Mouse (Mus musculus): ENCODE results near the gene Abr.

Gene Abr

DNA sequence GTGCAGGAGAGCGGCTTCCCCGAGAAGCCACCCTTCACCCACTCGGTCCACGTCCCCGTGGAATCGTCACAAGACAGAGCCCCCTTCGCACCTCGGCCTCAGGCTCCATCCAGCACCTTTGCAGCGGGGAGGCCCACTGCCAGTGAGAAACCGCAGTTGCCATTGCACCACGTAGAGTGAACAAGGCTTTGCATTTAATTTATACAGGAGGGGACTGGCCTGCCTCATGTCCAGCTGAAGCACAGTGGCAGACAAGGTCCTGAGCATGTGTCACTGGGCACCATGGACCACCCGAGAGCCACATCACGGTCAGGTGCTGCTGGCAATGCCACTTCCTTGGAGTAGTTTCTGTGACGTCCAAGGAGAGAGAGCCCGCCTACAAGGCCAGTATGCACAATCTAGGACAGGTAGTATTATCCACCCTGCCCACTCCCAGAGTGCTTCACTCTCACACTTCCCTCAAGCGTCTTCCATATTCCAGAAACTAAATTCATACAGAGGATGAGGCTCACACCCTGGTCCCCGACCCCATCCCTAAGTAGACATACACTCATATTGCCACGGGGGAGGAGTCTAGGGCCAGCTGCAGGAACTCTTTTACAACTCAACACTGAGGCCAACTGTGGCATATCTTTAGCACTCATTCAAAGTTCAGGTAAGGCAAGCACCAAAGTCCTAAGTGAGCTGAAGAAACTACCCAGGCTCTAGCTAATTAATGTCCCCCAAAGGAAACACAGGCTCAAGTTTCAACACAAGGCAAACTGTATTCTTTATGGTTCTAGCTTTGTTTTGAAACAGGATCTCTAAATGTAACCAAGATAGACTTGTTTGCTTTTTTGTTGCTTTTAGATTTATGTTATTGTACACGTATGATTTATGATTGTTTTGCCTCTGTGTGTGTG, 126.7 kb downstream of the Abr start:
- no peak for DNase-seq (ENCODE audit: extremely low read depth, low read depth, low spot score)

DNA sequence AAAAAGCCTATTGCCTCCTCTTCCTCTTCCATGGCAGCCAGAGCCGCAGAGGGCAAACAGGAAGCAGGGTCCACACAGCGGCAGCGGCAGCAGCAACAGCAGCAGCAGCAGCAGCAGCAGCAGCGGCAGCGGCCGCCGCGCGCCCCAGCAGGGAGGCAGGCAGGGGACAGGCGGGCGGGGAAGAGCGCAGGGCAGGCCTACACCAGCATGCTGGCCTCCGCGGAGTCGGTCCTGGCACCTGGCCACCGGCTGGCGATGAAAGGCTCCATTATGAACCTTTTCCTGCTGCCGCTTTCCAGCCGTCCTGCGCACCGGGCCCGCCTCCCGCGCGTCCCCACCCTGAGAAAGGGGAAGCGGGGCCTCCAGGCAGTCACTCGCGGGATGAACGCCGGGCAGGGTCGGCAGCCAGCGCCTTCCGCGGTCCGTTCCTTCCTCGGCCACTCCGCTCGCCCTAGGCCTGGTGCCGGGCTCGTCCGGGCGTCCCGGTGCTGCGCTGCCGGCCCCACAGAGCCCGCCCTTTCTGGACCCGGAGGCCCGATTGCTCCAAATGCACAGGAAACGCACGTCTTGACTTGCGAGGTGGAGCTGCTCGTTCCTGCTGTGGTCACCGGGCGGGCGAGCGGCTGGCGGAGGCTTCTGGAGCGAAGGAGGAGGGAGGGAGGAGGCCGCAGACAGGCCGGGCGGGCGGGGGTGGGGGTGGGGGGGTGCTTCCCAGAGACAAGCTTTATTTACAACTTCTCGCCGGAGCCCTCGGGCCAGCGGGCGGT, 127.6 kb downstream of the Abr start:
- DNase-seq (ENCODE audit: extremely low read depth, low read depth, low spot score), result no peak

DNA sequence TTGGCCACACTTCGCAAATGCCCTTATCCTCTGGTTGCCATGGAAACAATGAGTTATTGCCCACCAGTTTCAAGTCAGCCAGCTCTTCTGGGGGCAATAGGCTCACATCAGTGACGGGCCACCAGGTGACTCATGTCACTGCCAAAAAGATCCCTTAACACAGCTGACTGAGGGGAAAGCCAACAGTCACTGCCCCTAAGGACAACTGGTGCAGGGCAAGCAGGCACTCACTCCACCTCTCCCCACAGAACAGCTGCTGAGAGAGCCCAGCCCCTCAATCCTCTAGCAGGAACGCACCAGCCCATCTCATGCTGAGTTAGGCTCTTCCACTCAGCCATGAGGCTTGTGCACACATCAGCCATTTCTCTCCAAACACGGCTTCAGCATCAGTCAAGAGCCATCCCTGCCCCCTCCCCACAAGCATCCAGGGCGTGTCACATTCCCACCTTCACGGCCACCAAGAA, 128.3 kb downstream of the Abr start:
- DNase-seq (ENCODE audit: extremely low read depth, low read depth, low spot score), result no peak

DNA sequence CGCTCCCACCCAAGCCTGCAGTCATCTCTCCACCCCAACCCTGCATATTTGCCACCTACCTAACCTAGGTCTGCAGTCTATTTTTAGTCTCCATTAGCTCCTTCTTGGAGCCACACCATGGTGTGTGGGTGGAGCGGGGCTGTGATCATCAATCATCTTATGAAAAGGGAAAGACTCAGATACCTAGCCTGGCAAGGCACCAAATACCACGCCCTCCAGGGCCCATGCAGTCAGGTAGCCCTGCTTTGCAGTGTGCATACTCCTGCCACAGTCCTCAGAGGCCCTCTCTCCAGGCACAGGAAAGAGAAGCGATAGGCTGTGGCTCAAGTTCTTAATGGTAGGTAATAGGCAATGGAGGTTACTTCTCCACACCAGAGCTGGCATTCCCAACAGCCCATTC, 128.9 kb downstream of the Abr start:
- DNase-seq (ENCODE audit: extremely low read depth, low read depth, low spot score), result no peak

DNA sequence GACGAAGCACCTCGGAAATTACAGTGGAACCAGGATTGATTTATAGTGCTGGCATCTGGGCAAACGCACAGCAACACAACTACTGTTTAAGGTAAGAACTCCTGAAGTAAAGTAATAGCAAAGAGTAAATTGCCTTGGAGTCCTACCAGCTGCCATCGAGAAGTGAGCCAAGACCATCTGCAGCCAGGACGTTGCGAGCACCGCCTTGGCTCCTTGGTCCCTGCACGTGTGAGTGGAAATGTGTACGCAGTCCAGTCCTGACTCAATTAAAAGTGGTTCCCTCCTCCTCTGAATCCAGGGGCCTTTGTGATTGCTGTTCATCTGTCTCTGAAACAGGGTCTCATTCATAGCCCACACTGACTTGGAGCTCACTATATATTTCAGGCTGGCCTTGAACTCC, 130.3 kb downstream of the Abr start:
- no peak for DNase-seq (ENCODE audit: extremely low read depth, low read depth, low spot score)

DNA sequence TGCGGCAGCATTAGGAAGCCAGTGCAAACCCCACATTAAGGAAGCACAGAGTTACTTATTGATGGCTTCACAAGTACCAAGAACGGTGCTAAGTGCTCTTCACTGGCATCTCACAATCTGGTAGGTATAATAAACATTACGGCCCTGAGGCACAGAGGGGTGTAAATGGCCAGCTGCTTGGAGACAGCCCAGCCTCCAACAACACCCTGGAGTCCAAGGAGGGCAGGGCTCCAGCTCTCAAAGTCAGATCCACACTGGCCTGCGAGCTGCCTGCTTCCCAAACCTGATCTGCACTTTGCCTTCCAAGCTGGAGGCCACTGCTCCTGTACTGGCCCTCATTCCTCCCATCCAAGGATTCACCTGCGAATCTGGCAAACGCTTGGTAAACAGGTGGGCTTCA, 132.7 kb downstream of the Abr start:
- no peak for DNase-seq (ENCODE audit: extremely low read depth, low read depth, low spot score)

DNA sequence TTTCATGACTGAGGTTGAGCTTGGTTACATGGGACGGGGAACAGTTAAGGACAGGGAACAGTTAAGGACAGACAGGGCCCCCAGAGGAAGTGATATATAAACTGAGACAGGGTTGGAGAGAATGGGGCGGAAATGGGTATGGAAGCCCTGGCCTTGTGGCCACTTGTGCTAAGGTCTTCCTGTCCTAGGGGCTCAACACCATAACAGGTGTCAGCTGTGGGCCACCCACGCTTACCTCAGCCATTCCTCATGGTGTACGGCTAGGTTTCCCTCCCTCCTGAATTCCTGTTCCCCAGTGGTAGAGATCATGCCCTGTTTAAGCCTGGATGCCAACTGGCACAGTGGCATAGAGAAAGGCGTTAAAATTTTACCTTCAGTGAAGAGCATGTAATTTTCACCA, 135.1 kb downstream of the Abr start:
- no peak for DNase-seq (ENCODE audit: extremely low read depth, low read depth, low spot score)

DNA sequence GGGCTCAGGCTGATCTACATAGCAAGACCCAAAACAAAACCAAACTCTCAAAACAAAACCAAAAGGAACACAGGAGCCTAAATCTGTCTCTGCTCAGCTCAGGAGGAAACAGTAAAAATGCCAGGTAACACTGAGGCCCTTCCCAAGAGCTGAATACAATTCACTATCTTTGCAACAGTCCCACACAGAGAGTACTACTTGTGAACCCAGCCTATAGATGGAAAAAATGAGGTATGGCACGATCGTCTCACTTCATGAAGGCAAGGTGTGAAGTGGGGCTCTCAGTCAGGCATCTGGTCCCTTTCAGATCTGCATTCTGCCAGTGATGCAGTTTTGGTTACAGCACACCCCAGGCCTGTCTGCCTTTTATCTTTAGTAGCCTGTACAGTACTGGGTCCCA, 138.1 kb downstream of the Abr start:
- DNase-seq (ENCODE audit: extremely low read depth, low read depth, low spot score), result no peak

DNA sequence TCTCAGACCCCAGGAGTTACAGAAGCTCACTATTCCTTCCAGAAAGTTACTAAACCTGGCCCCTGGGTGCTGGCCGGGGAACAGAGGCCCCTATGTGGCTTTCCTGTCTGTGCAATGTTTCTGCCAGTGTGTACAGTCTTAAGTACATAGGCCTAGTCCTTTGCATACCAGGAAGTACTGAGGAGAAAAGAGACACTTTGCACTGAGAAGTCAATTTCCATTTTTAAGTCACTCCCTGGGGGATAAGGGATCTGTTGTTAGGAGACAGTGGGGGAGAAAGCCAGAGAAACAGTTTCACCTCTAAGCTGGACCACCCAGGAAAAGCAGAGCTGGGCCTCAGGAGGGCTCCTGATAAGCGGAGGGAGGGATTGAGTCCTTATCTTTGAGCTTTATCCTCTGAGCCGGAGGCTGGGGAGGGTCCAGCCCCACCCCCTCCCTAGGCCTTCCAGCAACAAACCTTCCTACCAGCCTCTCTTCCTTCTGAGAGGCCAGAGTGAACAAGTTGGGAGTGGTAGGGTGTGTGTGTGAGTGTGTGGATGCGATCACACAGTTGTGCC, 138.9 kb downstream of the Abr start:
- DNase-seq (ENCODE audit: extremely low read depth, low read depth, low spot score), result no peak

DNA sequence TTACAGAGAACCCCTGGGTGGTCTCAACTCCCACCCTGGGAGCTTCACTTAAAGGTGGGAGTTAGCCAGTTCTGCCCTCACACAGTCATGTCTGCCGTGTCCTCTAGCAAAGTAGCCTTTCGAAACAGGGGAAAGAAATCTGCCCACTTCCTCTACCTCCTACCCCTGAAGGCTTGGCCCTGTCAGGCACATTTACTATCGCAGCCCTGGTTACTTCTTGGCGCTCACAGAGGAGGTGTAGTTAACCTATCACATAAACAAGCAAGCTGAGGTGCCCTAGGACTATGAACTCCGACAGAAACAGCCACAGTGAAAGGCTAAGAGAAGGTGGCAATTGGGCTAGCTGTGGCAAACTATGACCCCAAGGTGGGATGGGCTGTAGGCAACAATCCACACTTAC, 139.4 kb downstream of the Abr start:
- DNase-seq (ENCODE audit: extremely low read depth, low read depth, low spot score), result no peak

DNA sequence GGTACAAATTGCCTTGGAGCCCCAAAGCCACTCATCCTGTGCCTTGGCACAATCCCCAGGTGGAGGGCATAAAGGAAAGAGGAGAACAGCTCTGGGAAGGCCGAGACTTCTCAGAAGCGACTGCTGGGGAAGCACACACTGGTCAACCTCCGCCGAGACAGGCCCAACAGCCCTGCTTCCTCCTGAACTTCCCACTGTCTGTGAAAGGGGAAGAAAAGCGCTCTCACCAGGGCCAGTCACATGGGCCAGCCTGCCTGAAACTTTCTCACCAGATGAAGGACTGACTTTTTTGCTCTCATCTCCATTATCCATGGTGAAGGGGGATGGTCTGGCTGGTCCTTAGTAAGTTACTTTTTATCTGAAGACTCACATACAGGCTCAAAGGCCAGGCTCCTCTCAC, 139.9 kb downstream of the Abr start:
- no peak for DNase-seq (ENCODE audit: extremely low read depth, low read depth, low spot score)

DNA sequence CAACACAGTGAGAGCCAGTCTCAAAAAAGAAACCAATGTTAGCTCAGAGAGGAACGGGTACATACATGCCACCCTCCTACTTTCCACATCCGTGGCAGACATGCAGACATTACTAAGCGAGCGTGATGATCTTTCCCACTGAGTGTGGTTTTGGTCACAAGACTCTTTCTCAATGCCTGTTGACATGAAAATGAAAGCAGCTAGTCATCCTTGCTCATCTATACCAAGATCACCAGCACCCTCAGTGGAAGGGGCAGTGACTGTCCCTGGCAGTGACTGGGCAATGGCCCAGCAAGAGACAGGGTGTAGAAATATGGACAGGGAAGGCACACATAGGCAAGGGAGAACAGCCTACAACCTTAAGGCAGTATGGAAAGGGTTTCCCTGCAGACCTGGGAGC, 142.4 kb downstream of the Abr start:
- no peak for DNase-seq (ENCODE audit: extremely low read depth, low read depth, low spot score)

DNA sequence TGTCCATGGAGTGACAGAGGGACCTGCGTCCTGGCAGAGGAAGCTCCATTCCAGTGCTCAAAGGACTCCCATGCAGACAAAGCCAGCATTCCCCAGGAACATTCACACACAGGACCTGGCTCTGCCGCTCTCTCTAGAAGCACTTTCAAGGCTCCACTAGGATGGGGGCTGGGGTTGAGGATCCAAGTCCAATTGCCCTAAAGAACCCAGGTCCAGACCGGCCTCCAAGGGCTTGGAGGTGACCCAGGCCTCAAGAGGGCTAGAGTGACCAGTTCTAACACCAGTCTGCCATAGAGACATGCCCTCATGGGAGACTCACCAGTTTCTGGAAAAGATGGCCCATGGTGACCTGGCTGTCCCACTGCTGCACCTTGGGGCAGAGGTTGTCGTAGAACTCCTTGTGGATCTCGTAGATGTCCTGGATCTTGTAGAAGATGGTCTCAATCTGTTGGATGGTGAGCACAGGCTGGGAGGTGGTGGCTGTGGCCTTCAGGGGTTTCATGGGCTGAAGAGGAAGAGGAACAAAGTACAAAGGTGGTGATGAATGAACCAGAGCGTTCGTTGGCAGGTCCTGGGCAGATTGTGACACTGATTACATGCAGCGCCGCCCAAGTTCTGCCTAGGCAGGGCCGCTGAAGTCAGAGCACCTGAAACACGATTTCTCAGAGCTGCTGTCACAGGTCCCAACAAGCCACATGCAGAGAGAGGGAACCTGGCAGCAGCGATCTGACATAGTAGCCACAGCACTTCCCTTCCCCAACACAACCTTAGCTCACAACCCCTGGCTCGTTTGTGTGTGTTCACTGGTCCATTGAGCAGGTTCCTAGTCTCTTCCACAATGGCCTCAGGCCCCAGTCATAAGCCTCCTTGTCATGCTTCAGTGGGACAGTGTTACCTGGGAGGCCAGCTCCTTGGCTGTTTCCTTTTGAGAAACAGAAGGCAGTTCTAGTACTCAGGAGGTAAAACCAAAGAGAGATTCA, 143.1 kb downstream of the Abr start:
- peak; percentile 86 for DNase-seq (ENCODE audit: extremely low read depth, low read depth, low spot score)

DNA sequence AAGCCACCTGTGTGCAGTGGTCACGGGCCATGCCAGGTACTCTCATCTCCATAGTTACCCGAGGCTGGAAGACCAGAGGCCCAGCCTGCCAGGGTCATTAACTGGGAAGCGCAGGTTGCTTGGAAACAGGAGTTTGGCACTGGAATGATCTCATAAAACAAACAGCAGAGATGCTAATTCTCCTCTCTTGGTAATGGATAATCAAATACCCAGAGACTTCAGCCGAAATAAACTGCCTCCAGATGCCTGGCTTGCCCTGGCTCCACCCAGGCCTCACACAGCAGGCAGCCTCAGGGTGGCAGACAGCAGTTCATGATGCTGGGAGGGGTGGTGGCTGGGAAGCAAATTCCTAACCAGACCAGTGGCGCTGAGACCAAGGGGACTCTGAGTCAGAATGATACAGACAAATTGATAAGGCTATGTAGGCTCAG, 145.0 kb downstream of the Abr start:
- DNase-seq (ENCODE audit: extremely low read depth, low read depth, low spot score), result no peak

DNA sequence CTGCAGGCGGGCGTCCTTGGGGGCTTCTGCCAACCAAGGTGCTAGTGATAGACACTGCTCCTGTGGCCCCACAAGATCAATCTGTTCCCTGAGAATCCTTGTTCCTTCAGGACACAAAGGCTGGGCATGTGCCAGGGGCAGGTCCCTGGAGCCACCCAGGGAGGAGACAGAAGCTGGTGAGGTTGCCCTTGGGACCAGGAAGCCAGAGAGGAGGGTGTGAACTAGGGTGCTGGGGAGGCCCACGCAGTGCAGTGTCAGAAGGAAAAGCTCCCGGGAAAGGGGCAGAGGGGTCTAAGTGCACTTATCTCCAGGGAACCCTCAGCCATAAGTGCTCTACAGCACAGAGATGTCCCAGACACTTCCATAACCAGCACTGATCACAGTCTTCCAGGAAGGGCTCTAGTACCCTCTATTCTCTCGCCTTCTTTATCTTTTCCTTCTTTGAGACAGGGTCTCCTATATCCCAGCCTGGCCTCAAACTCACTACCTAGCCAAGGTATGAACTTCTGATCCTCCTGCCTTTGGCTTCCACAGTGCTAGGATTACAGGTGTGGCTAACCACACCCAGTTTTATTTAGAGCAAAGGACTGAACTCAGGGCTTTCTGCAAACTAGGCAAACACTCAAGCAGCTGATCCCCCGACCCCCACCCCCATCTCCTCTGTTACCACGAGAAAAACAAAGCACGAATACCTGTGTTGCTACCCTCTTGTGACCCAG, 145.6 kb downstream of the Abr start:
- no peak for DNase-seq (ENCODE audit: extremely low read depth, low read depth, low spot score)

DNA sequence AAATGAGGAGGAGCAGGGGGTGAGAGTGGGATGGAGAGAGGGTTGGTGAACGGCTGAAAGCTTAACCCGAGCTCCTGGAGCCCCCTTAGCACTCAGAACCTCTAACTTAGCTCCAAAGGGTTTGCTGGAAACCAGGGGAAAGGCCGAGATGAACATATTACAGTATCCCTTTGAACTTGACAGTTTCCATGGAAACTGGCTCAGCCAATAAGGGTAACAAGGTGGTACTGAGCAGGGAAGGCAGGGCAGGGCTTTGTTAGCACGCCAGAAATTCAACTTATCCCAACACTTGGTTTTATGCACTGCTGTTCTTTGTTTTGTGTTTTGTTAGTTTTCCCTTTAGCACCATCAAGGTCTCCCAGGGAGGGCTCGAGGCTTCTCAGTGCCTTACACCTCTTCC, 149.5 kb downstream of the Abr start:
- no peak for DNase-seq (ENCODE audit: extremely low read depth, low read depth, low spot score)

DNA sequence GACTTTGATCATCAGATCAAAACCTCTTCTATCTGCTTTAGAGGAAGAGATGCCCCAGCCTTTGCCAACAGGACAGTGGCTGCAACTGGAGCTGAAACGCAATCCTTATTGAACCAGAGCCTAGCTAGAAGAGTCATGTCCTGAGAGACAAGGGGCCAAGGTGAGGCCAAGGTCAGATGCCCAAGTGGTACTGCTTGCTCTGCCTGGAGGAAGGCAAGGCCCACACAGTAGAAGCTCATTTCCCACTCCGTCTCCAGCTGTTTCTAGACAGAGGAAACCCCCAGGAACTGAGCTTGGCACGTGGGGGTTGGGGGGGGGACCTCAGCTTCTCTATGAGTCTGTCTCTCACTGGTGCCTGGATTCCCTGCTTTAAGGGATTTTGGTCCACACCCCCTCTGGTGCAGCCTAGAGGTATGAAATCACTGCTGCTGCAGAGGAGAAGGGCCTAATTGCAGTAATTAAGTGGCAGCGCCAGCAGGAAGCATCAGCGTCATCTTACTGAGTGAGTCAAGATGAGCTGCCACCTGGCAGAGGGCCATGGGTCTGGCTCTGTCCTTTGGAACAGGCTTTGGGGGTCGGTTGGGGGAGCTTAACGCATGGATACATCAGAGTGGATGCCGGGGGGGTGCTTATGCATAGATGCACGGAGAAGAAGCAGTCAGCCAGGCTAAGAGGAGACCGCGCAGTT, 152.7 kb downstream of the Abr start:
- no peak for DNase-seq (ENCODE audit: extremely low read depth, low read depth, low spot score)

DNA sequence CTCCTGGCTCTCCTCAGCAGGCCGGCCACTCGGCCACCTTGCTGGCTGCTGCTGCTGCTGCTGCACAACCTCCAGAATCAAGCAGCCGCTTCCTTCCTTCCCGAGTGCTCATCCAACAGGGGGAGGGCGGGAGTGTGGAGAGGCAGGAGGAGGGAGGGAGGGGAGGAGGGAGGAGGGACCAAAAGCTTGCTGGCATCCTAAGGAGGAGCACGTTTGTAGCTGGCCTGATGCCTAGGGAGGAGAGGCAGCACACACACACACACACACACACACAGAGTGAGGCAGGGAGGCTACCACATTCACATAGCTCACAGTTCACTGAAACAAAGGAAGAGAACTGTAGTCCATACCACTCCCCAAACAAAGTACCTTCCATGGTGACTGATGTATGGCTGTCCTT, 153.8 kb downstream of the Abr start:
- DNase-seq (ENCODE audit: extremely low read depth, low read depth, low spot score), result no peak

DNA sequence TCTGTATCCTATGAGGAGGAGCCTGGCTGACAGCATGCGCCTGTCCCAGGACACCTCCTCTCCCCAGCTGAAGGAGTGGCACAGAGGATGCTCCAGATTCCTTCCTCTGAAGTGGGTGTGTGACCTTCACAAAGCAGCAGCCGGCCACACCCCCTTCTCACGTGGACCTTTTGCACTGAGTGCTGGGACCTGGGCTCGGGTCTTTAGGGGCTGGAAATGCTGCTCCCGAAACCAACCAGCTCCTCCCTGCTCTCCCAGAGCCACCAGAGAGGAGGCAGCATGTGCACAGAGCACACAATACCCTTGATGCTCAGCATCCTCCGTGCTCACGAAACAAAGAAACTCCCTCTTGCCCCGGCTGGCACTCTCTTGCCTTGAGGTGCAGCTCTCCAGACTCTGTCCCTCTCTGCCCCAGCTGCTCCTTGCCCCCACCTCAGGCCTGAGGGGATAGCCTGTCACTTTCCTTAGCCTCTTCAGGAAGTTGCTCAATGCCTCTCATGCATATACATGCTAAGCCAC, 154.6 kb downstream of the Abr start:
- no peak for DNase-seq (ENCODE audit: extremely low read depth, low read depth, low spot score)
